Mouse (Mus musculus) midbrain, embryonic 13.5 days (tissue): ENCODE results near the gene Mfsd4b2. TPM values are rescaled to one million over a fixed set of nuclear protein-coding genes. Genes with fewer than 3 reads are reported as not detected.
"Not testable (repeated sequence)": the region's sequence is repeated elsewhere in the genome, so short reads cannot be mapped to it uniquely, and the experiment has no call there.

Source experiments
- ATAC-seq: fragments of 200-750 bp; cut with Nextera tagmentation; 2 replicates; pipeline ENCODE4 v1.8.0; 2017; ENCODE audit warnings: mild to moderate bottlenecking, moderate TSS enrichment, moderate library complexity
- H3K27ac ChIP-seq: fragments of 300-500 bp; sonication (generic); 2 replicates; pipeline ENCODE4 v1.5.1; 2015; ENCODE audit warnings: inconsistent platforms, mild to moderate bottlenecking, moderate library complexity
- H3K27me3 ChIP-seq: fragments of 300-500 bp; sonication (generic); 2 replicates; pipeline ENCODE4 v1.6.1; 2015; ENCODE audit warnings: mild to moderate bottlenecking, inconsistent platforms
- H3K36me3 ChIP-seq: fragments of 300-500 bp; sonication (generic); 2 replicates; pipeline ENCODE4 v1.6.1; 2015; ENCODE audit warnings: mild to moderate bottlenecking, inconsistent platforms
- H3K4me1 ChIP-seq: fragments of 300-500 bp; sonication (generic); replicated peaks from 2 replicates; pipeline ENCODE4 v1.6.1; 2015; ENCODE audit warnings: inconsistent platforms
- H3K4me2 ChIP-seq: fragments of 300-500 bp; sonication (generic); replicated peaks from 2 replicates; pipeline ENCODE4 v1.6.1; 2015; ENCODE audit warnings: moderate library complexity, mild to moderate bottlenecking, inconsistent platforms
- H3K4me3 ChIP-seq: fragments of 300-500 bp; sonication (generic); replicated peaks from 2 replicates; pipeline ENCODE4 v1.5.1; 2015; ENCODE audit warnings: mild to moderate bottlenecking, inconsistent platforms
- H3K9ac ChIP-seq: fragments of 300-500 bp; sonication (generic); replicated peaks from 2 replicates; pipeline ENCODE4 v1.6.1; 2015; ENCODE audit warnings: mild to moderate bottlenecking, inconsistent platforms
- H3K9me3 ChIP-seq: fragments of 300-500 bp; sonication (generic); 2 replicates; pipeline ENCODE4 v1.6.1; 2016; ENCODE audit warnings: mild to moderate bottlenecking, inconsistent platforms
- WGBS: fragments of 180-500 bp; shearing (Covaris S2); methylation state at CpG from one replicate; pipeline ENCODE4 v1.1.7; 2015; 5-methylcytosine and 5-hydroxymethylcytosine counted together
- polyA plus RNA-seq: library from polyadenylated mRNA; unstranded; fragments of >200 nt; fragmentation: Nextera tagmentation; extraction: Ambion mirVana; gene quantifications from 2 replicates; pipeline ENCODE4 v1.2.1, GENCODE M21; 2015

Gene Mfsd4b2
- polyA plus RNA-seq, 1 experiment from 2014 or later: not detected

- no peaks in the 10 kb centered on the region for H3K4me1 ChIP-seq
- no peak for ATAC-seq
- no peak overlapping the region for H3K9ac ChIP-seq
- no peaks in the 10 kb centered on the region for H3K27me3 ChIP-seq
- H3K4me2 ChIP-seq: no peak overlapping the region
- H3K4me3 ChIP-seq: no peak overlapping the region
- no peaks in the 10 kb centered on the region for H3K36me3 ChIP-seq
- no peak overlapping the region for H3K27ac ChIP-seq
- 84% methylated on average over 7 of the region's 7 CpGs for WGBS
- no peaks in the 10 kb centered on the region for H3K9me3 ChIP-seq
Measured at GRCm38 (mm10) chr10:39936553-39936952, 9.8 kb upstream of the Mfsd4b2 start.

GRCm38 (mm10) chr10:39924556-39924955 is 2.2 kb downstream of the Mfsd4b2 start:
- WGBS: 73% methylated on average over 8 of the region's 8 CpGs
- H3K4me3 ChIP-seq, ATAC-seq, H3K27ac ChIP-seq, H3K9ac ChIP-seq, H3K36me3 ChIP-seq, H3K9me3 ChIP-seq, H3K4me1 ChIP-seq, H3K4me2 ChIP-seq: not testable (repeated sequence)
- peaks cover 30% of the 10 kb centered on the region for H3K27me3 ChIP-seq

GRCm38 (mm10) chr10:39912616-39913015 is 14.1 kb downstream of the Mfsd4b2 start:
- no peak overlapping the region for H3K4me3 ChIP-seq
- no peak overlapping the region for H3K9ac ChIP-seq
- ATAC-seq: no peak
- H3K36me3 ChIP-seq: no peaks in the 10 kb centered on the region
- no peaks in the 10 kb centered on the region for H3K9me3 ChIP-seq
- H3K27ac ChIP-seq: no peak overlapping the region
- H3K27me3 ChIP-seq: no peaks in the 10 kb centered on the region
- H3K4me1 ChIP-seq: no peaks in the 10 kb centered on the region
- H3K4me2 ChIP-seq: no peak overlapping the region

GRCm38 (mm10) chr10:39908768-39909441 is 17.8 kb downstream of the Mfsd4b2 start:
- Histone ChIP-seq H3K4me2 (no peak overlapping the region), H3K4me1 (no peaks in the 10 kb centered on the region), H3K9ac (no peak overlapping the region), H3K9me3 (no peaks in the 10 kb centered on the region), H3K27me3 (no peaks in the 10 kb centered on the region), H3K27ac (no peak overlapping the region), H3K36me3 (no peaks in the 10 kb centered on the region), H3K4me3 (no peak overlapping the region)
- 84% methylated on average over 13 of the region's 13 CpGs for WGBS
- no peak for ATAC-seq

- no peak for ATAC-seq
- Histone ChIP-seq H3K4me1 (no peaks in the 10 kb centered on the region), H3K9ac (no peak overlapping the region), H3K9me3 (no peaks in the 10 kb centered on the region), H3K27ac (no peak overlapping the region), H3K4me3 (no peak overlapping the region), H3K36me3 (no peaks in the 10 kb centered on the region), H3K27me3 (no peaks in the 10 kb centered on the region), H3K4me2 (no peak overlapping the region)
- 79% methylated on average over 10 of the region's 10 CpGs for WGBS
Measured at GRCm38 (mm10) chr10:39906799-39907658, 19.7 kb downstream of the Mfsd4b2 start.

- WGBS: 73% methylated on average over 3 of the region's 3 CpGs
- no peaks in the 10 kb centered on the region for H3K27me3 ChIP-seq
- no peak overlapping the region for H3K9ac ChIP-seq
- no peak for ATAC-seq
- no peaks in the 10 kb centered on the region for H3K36me3 ChIP-seq
- no peak overlapping the region for H3K4me3 ChIP-seq
- H3K27ac ChIP-seq: no peak overlapping the region
- H3K9me3 ChIP-seq: no peaks in the 10 kb centered on the region
- peaks cover 6% of the 10 kb centered on the region for H3K4me1 ChIP-seq
- no peak overlapping the region for H3K4me2 ChIP-seq
Measured at GRCm38 (mm10) chr10:39904191-39904590, 22.5 kb downstream of the Mfsd4b2 start.

- Histone ChIP-seq H3K9ac (peak within 1 kb of the TSS; percentile 88), H3K27ac (peak within 1 kb of the TSS; percentile 80), H3K4me2 (peak within 1 kb of the TSS; percentile 86), H3K4me1 (peaks cover 14% of the 10 kb centered on the region), H3K27me3 (no peaks in the 10 kb centered on the region), H3K9me3 (no peaks in the 10 kb centered on the region), H3K36me3 (no peaks in the 10 kb centered on the region), H3K4me3 (peak within 1 kb of the TSS; percentile 70)
- ATAC-seq: peak; percentile 99
- under 1% methylated on average over 41 of the region's 41 CpGs for WGBS
Measured at GRCm38 (mm10) chr10:39898874-39899371, 27.8 kb downstream of the Mfsd4b2 start, which contains the start of gene Mfsd4b4. Gene Mfsd4b4 (minus strand): TSS chr10:39899238.

GRCm38 (mm10) chr10:39896503-39896902 is 30.2 kb downstream of the Mfsd4b2 start:
- no peaks in the 10 kb centered on the region for H3K9me3 ChIP-seq
- no peak overlapping the region for H3K27ac ChIP-seq
- H3K27me3 ChIP-seq: no peaks in the 10 kb centered on the region
- no peak overlapping the region for H3K4me3 ChIP-seq
- H3K9ac ChIP-seq: no peak overlapping the region
- ATAC-seq: no peak
- WGBS: 84% methylated on average over 5 of the region's 5 CpGs
- H3K4me1 ChIP-seq: peaks cover 18% of the 10 kb centered on the region
- no peak overlapping the region for H3K4me2 ChIP-seq
- H3K36me3 ChIP-seq: peaks cover 3% of the 10 kb centered on the region; the same call in 1 of the 2 replicates

GRCm38 (mm10) chr10:39893702-39894697 is 32.7 kb downstream of the Mfsd4b2 start:
- Histone ChIP-seq H3K27ac (no peak overlapping the region), H3K4me3 (no peak overlapping the region), H3K27me3 (no peaks in the 10 kb centered on the region), H3K4me2 (no peak overlapping the region), H3K36me3 (peaks cover 16% of the 10 kb centered on the region), H3K9me3 (no peaks in the 10 kb centered on the region), H3K4me1 (peaks cover 14% of the 10 kb centered on the region), H3K9ac (no peak overlapping the region)
- ATAC-seq: no peak
- 78% methylated on average over 11 of the region's 11 CpGs for WGBS

- no peak overlapping the region for H3K4me3 ChIP-seq
- no peak overlapping the region for H3K27ac ChIP-seq
- H3K27me3 ChIP-seq: no peaks in the 10 kb centered on the region
- no peak for ATAC-seq
- H3K9ac ChIP-seq: no peak overlapping the region
- peaks cover 16% of the 10 kb centered on the region for H3K36me3 ChIP-seq
- peaks cover 6% of the 10 kb centered on the region; the same call in 1 of the 2 replicates for H3K4me1 ChIP-seq
- WGBS: 80% methylated on average over 3 of the region's 3 CpGs
- H3K4me2 ChIP-seq: no peak overlapping the region
- no peaks in the 10 kb centered on the region for H3K9me3 ChIP-seq
Measured at GRCm38 (mm10) chr10:39888621-39889020, 38.1 kb downstream of the Mfsd4b2 start.
